Mouse (Mus musculus): ENCODE data around the gene Hoxa2. TPM values are rescaled to one million over a fixed set of nuclear protein-coding genes. Genes with fewer than 3 reads are reported as not detected.

The Hoxa2 gene
- total RNA-seq, 1 experiment from 2014 or later: 2.5 TPM

DNA sequence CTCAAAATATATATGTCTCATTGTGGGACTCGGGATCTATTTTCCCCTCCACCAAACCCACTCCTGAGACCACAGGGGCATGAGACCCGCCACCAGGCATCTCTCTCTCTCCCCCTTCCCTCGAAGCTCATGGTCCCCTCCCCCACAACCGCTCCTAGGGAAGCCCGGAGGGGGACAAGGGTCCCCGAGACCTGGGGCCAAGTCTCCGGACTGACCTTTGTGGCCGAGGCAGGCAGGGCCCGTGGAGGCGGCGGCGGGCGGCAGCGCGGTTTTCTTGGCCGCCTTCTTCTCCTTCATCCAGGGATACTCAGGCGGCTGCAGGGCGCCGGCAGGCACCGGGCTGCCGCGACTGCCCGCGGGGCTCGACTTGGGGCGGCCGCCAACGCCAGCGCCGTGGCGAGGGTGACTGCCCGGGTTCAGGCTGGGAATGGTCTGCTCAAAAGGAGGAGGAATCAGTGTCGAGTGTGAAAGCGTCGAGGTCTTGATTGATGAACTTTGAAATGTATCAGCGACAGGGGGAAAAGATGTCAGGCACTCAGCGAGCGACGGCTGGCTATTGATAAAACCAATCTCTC, 493 bp downstream of the Hoxa2 start:
- peak; percentile 36 for DNase-seq

GRCm38 (mm10) chr6:52163366-52164031, 1.1 kb downstream of the Hoxa2 start:
- no peak for DNase-seq

- no peak for DNase-seq
Observed at GRCm38 (mm10) chr6:52162611-52163365, 1.8 kb downstream of the Hoxa2 start.

DNA sequence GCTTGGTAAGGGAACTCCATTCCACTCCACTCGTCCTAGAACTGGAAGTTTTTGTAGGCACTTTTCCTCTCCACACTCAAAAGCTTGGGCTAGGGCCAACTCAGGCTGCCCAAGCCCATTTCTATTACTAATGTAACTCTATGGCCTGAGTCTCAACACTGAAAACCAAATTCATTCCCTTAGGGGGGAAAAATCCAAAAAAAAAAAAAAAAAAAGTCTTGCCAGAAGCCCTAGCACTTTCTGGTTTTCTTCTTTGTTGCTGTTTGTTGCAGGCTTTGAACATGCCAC, 2.6 kb downstream of the Hoxa2 start:
- no peak for DNase-seq

DNA sequence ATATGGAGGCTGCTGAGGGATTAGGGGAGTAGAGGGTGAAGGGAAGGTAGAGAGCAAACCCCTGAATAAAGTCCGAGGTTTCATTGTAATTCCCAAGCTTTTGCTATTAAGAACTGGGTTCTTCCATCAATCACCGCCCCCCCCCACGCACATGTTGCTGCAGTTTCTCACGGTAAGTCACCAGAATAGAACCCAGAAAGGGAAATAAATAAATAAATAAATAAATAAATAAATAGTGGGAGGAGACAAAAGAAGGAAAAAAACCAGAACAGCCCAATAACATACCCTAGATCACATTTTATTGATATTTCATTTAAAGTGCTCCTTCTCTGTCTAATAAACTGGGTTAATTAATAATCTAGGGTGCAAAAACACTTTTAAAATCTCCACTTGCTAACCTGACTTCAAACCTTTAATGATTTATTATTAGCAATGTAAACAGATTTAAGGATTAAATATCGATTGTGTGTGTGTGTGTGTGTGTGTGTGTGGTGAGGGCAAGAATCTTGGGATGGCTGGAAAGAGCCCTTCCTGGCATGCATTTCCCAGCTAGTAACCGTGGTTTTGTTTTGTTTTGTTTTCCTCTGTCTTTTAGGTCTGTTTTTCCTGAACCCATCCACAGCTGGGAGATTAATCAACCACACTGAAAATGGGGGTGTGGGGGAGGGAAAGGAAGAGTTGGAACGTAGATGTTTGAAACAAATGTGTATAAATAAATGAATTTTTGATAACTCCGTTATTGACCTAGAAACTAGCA, 3.1 kb downstream of the Hoxa2 start:
- DNase-seq: no peak

- DNase-seq: peak; percentile 52
Observed at GRCm38 (mm10) chr6:52160511-52161335, 3.9 kb downstream of the Hoxa2 start.

DNA sequence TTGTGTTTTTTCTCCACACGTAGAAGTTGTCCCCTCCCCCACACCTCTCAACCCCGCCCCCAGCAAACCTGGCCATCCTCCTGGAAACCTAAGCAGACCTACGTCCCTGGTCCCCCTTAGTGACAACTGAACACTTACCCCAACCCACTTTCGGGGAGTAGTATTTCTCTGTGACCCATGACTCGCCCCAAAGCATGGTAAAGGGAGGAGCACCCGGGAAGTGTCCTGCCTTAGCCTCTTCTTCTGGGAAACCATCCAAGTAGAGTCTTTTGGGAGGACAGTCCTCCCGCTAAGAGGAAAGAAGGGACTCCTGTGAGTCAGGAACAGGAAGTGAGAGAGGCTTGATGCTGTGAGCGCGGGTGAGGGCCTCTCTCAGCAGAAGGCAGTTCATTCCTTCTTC, 4.7 kb downstream of the Hoxa2 start:
- DNase-seq: no peak

GRCm38 (mm10) chr6:52159164-52159761, 5.4 kb downstream of the Hoxa2 start:
- DNase-seq: peak; percentile 45

DNA sequence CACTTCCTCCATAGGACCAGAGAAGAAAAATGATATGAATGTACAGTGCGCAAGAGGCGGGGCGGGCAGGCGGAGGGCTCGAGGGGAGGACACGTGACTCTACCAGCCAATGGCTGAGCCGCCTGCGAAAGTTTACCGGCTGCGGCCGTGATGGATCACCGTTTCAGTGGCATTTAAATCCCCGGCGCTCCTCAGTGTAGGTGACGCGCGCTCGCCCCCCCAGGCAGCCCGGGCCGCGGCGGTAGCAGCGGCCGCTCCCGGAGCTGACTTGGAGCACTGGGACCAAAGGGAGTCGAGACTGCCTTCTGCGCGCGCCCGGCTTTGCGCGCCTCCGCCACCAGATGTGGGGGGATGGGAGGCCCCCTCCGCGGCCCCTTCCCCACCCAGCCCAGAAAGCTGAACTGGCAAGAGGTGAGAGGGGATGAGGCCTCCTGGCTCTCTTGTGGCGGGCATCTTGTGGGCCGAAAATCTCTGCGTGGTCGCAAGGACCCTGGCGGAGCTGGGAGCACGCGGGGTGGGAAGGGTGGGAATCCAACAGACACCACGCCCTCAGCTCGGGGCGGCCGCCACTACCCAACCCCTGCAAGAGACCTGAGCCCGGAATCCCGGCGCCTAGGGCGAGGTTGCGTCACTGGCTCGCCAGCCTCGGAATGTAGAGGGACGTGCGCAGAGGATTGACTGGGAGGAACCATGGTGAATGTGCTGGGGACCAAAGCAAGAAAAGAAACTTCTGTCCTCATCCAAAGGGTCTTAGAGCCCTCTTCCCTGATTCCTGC, 6.2 kb downstream of the Hoxa2 start, which contains the start of gene Hoxa1:
Hoxa1 (minus strand) TSS at position 42 of the 776 bp plus-strand sequence.
- DNase-seq: peak; percentile 90

DNA sequence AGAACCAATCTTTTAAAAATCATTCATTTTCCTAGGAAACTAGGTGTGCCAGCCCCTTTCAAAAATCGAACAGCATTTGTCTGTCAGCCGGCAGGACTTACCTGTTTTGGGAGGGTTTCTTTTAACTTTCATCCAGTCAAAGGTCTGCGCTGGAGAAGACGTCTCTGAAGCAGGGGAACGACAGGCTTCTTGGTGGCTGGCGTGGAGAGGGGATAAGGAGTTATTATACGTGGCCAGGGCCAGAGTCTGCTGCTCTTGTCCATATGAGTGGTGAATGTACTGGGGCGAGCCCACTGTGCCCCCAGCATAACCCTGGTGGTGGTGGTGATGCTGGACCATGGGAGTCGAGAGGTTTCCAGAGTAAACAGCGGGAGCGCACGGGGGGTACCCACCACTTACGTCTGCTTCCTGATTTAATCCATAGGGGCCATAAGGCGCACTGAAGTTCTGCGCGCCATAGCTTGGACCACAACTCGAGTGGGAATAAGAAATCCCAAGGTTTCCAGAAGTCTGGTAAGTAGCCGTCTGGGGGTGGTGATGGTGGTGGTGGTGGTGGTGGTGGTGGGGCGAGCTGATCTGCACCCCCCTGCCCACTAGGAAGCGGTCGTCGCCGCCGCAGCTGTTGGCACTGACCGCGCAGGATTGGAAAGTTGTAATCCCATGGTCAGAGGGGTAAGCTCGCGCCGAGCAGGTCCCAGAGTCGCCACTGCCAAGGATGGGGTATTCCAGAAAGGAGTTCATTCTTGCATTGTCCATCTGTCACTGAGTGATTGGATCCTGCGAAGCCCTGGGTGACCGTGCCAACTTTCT, 7.0 kb downstream of the Hoxa2 start:
- peak; percentile 32 for DNase-seq

GRCm38 (mm10) chr6:52156551-52157200, 8.0 kb downstream of the Hoxa2 start:
- DNase-seq: no peak

DNA sequence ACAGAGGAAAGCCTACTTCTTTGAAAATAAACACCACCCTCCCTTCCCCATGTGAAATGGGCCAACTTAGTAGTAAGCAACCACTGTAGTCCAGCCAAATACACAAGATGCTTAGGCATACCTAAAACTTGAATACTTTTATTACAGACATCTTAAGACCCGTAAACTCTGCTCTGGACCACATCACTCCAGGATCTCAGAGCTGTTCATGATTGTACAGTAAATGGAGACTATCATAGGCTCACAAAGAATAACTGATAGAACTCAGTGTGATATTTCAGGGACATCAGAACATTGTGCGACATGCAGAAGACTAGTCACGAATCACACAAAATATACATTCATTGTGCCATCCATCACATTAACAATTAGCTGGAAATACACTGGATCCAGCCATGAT, 9.2 kb downstream of the Hoxa2 start:
- no peak for DNase-seq

GRCm38 (mm10) chr6:52154044-52154443, 10.6 kb downstream of the Hoxa2 start:
- no peak for DNase-seq

GRCm38 (mm10) chr6:52153270-52153669, 11.4 kb downstream of the Hoxa2 start:
- DNase-seq: no peak

DNA sequence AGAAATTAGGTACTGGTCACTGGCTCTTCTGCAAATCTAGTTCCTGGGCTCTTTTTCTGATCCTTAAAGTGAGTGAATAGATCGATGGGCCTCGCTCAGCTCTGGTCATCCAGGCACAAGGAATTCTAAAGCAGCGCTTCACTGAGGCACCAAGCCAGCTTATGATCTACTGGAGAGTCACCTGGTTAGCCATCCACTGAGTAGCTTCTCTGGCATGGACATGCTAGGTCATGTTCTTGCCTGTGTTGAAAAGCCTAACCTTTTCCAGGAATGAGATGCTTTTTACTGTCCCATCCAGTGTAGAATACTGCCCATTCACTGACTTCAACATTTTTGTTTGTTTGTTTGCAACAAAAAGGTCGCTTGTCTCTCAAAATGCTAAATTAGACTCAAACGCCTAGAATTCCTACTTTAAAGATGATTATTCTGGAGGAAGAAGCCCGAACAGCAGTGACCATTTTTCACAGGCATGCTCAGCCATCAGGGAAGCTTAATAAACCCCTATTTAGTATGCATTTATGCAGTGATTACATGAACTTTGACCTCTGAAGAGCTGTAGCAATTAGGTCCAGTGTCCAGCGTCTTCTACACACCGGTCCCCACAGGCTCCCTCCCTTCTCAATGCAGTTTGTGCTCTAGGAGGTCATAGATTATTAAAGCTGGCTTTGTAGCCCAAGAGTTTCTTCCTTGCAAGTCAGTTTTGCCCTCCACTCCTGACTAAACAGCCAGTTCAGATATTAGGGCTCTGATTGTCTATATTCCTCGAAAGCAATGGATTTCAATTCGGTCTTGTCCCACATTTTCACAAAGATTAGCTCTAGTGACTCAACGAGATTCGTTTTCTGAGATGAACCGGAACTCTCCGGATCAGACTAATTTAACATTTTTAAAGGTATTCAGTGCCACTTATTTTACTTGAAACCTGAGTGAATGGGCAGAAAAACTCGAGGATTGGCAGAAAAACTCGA, 12.1 kb downstream of the Hoxa2 start:
- no peak for DNase-seq

- no peak for DNase-seq
Observed at GRCm38 (mm10) chr6:52151571-52151970, 13.1 kb downstream of the Hoxa2 start.

- no peak for DNase-seq
Observed at GRCm38 (mm10) chr6:52150401-52150966, 14.1 kb downstream of the Hoxa2 start.

- no peak for DNase-seq
Observed at GRCm38 (mm10) chr6:52139115-52139514, 25.5 kb downstream of the Hoxa2 start.
